In genomic region chr6:37142991-37143866, GRCm38 (mm10) we compare ENCODE assay signal across 9 mouse cellular contexts.
DNase-seq lines count a peak whose midpoint lies in the region; ATAC-seq and TF ChIP-seq lines count a peak whose summit lies in the region.
"Had no signal": no experiment of that assay in that cellular context is flagged by ENCODE, and none has a peak within 500 bp of the region (broad histone marks: within the 10 kb centered on the region; RNA-seq: fewer than 3 reads in every experiment).

No protein-coding gene starts in this region.

- H3K4me2 ChIP-seq in hindbrain, embryonic 13.5 days: no peak overlapping the region
- peak overlapping the region; percentile 33 for H3K4me2 ChIP-seq in heart, embryonic 14.5 days (ENCODE audit: low read length)

- no peak; the same call in 1 of the 2 replicates for ATAC-seq in hindbrain, embryonic 13.5 days (ENCODE audit: low FRiP score)
- ATAC-seq in heart, embryonic 14.5 days (ENCODE audit: insufficient number of reproducible peaks, insufficient read depth, low FRiP score, low read depth): 0 out of 2 replicates have a peak, but pooled peaks have one; percentile 56

- no peak for TF ChIP-seq CTCF in cerebellum, adult 2 months (IDR thresholded peaks at IDR 0.05; ENCODE audit: borderline replicate concordance, insufficient read depth, low read depth, low read length)

- no peak overlapping the region for H3K4me3 ChIP-seq in hindbrain, embryonic 13.5 days
- H3K4me3 ChIP-seq in hindbrain, embryonic 10.5 days: no peak overlapping the region
- H3K4me3 ChIP-seq in cerebellum, adult 2 months (replicated peaks; ENCODE audit: insufficient read depth, low read depth, low read length): no peak overlapping the region
- H3K4me3 ChIP-seq in heart, embryonic 14.5 days (ENCODE audit: control insufficient read depth in 1 of 2, insufficient read depth in 1 of 2, low read depth in 1 of 2, low read length in 2 of 2): no peak overlapping the region

- DNase-seq in hindbrain, embryonic 10.5 days (ENCODE audit: low spot score): no peak
- DNase-seq in MN1 (ENCODE audit: low spot score): peak; percentile 34
- DNase-seq in cerebellum, adult 2 months: peak; percentile 60 to 75
- DNase-seq in retina, postnatal 7 days (ENCODE audit: low read depth, low spot score): peak; percentile 11
- DNase-seq in urinary bladder, postnatal 10 days (ENCODE audit: low spot score): no peak
- no peak for DNase-seq in spleen, postnatal 10 days (ENCODE audit: low spot score in 2 of 2)

- 87% methylated on average over 11 of the region's 11 CpGs for WGBS in hindbrain, embryonic 13.5 days
- 88% methylated on average over 11 of the region's 11 CpGs for WGBS in hindbrain, embryonic 10.5 days
- 17% methylated on average over 11 of the region's 11 CpGs for WGBS in cerebellum, adult 2 months
- 60% methylated on average over 11 of the region's 11 CpGs for WGBS in heart, embryonic 14.5 days

- H3K9me3 ChIP-seq in hindbrain, embryonic 13.5 days: no peaks in the 10 kb centered on the region
- no peaks in the 10 kb centered on the region for H3K9me3 ChIP-seq in hindbrain, embryonic 10.5 days
- no peaks in the 10 kb centered on the region for H3K9me3 ChIP-seq in heart, embryonic 14.5 days (ENCODE audit: control insufficient read depth, low read length)

- peaks cover 10% of the 10 kb centered on the region for H3K4me1 ChIP-seq in hindbrain, embryonic 13.5 days (replicated peaks)
- peaks cover 11% of the 10 kb centered on the region; the same call in 1 of the 2 replicates for H3K4me1 ChIP-seq in hindbrain, embryonic 10.5 days (replicated peaks)
- H3K4me1 ChIP-seq in cerebellum, adult 2 months (ENCODE audit: control insufficient read depth, insufficient read depth, low read length): peaks cover 20% of the 10 kb centered on the region
- peaks cover 14 to 19% of the 10 kb centered on the region in 2 experiments for H3K4me1 ChIP-seq in heart, embryonic 14.5 days (ENCODE audit: control insufficient read depth in 2 of 2, insufficient read depth in 2 of 2, low read length in 2 of 2)

- H3K36me3 ChIP-seq in hindbrain, embryonic 13.5 days: no peaks in the 10 kb centered on the region
- no peaks in the 10 kb centered on the region for H3K36me3 ChIP-seq in hindbrain, embryonic 10.5 days
- H3K36me3 ChIP-seq in heart, embryonic 14.5 days (ENCODE audit: control insufficient read depth, insufficient read depth, low read length): no peaks in the 10 kb centered on the region

- no peak for TF ChIP-seq POLR2A in cerebellum, adult 2 months (IDR thresholded peaks at IDR 0.05; ENCODE audit: borderline replicate concordance, insufficient read depth, low read length)

- H3K9ac ChIP-seq in hindbrain, embryonic 13.5 days: no peak overlapping the region
- H3K9ac ChIP-seq in heart, embryonic 14.5 days (ENCODE audit: low read length): no peak overlapping the region

- H3K27me3 ChIP-seq in hindbrain, embryonic 13.5 days: no peaks in the 10 kb centered on the region
- no peaks in the 10 kb centered on the region for H3K27me3 ChIP-seq in hindbrain, embryonic 10.5 days (ENCODE audit: insufficient read depth, poor library complexity, severe bottlenecking)
- H3K27me3 ChIP-seq in cerebellum, adult 2 months (ENCODE audit: control insufficient read depth, insufficient read depth, low read length): no peaks in the 10 kb centered on the region
- no peaks in the 10 kb centered on the region for H3K27me3 ChIP-seq in heart, embryonic 14.5 days (ENCODE audit: control insufficient read depth, insufficient read depth, low read length)

- H3K27ac ChIP-seq in hindbrain, embryonic 13.5 days: peak overlapping the region; percentile 0; the same call in 1 of the 2 replicates
- no peak overlapping the region for H3K27ac ChIP-seq in hindbrain, embryonic 10.5 days
- no peak overlapping the region for H3K27ac ChIP-seq in cerebellum, adult 2 months (ENCODE audit: insufficient read depth, low read length)
- peak overlapping the region; percentile 53 to 72 for H3K27ac ChIP-seq in heart, embryonic 14.5 days (replicated peaks in 1 of 2; ENCODE audit: control insufficient read depth in 1 of 2, insufficient read depth in 1 of 2, low read depth in 2 of 2, low read length in 2 of 2)
- H3K27ac ChIP-seq: macrophage had no signal

Comparison
In these comparisons a context has a peak if more than half of its experiments do, and no peak if none do; other contexts are left out.
1. H3K27ac ChIP-seq: peak in hindbrain, embryonic 13.5 days (single experiment) and heart, embryonic 14.5 days (2 of 2); none in hindbrain, embryonic 10.5 days (single experiment) and cerebellum, adult 2 months (single experiment).
2. DNase-seq: peak in MN1 (single experiment), cerebellum, adult 2 months (2 of 2) and retina, postnatal 7 days (single experiment); none in hindbrain, embryonic 10.5 days (single experiment), urinary bladder, postnatal 10 days (single experiment) and spleen, postnatal 10 days (0 of 2).